ENCODE assay signal across 16 mouse cellular contexts in the genomic region with DNA sequence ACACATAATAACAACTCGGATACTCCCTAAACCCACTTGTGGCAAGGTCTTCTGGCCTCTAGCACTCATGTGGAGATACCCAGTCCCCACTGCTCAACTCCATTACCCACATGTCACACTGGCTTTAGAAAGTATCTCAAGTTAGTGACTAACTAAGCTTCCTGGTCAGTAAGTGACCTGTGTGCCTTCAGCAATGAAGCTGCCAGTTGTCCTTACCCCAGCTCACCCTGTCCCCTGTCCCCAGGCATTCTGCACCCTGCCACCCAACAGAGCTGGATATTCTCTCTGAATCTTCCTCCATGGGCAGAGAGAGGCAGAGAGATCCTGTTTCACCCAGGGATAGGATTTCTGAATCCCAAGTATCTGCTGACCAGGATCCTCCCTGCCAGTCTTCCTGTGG. TPM values are rescaled to one million over a fixed set of nuclear protein-coding genes. Genes with fewer than 3 reads are reported as not detected.
"Had no signal": no experiment of that assay in that cellular context is flagged by ENCODE, and none has a peak within 500 bp of the region (broad histone marks: within the 10 kb centered on the region; RNA-seq: fewer than 3 reads in every experiment).

A gene (plus strand): TSS at position 301 of the 400 bp plus-strand sequence.

- H3K27ac ChIP-seq: neural tube, embryonic 12.5 days; neural tube, embryonic 13.5 days; neural tube, embryonic 15.5 days; stomach, embryonic 15.5 days; stomach, postnatal 0 days had no signal

- H3K4me3 ChIP-seq: neural tube, embryonic 12.5 days; neural tube, embryonic 13.5 days; neural tube, embryonic 15.5 days; stomach, embryonic 15.5 days had no signal

- DNase-seq: retina, postnatal 1 day; right cerebral cortex, adult 18-20 months; right cerebral cortex, postnatal 25 days; spleen, adult 18-20 months; thymus, adult 18-20 months; thymus, adult 2 months; thymus, postnatal 14 days; thymus, postnatal 25 days; thymus, postnatal 36 days; thymus, postnatal 4 days had no signal

RNA-seq across cellular contexts. Expression of the gene that starts here (rescaled TPM):
- total RNA-seq: neutrophil, adult 5-6 weeks had no signal
